Mouse (Mus musculus) limb, embryonic 15.5 days (tissue): ENCODE data around the gene Cbl. TPM values are rescaled to one million over a fixed set of nuclear protein-coding genes. Genes with fewer than 3 reads are reported as not detected.

ENCODE experiments used
- ATAC-seq: fragments of 200-750 bp; cut with Nextera tagmentation; 2 replicates; pipeline ENCODE4 v1.8.0; 2017; ENCODE audit warnings: low read depth, moderate TSS enrichment; ENCODE audit not compliant: insufficient number of reproducible peaks, low FRiP score, low TSS enrichment
- H3K27ac ChIP-seq: fragments of 300-500 bp; sonication (generic); 2 replicates; pipeline ENCODE4 v1.5.1; 2015; ENCODE audit warnings: moderate library complexity, mild to moderate bottlenecking, inconsistent platforms
- H3K27me3 ChIP-seq: fragments of 300-500 bp; sonication (generic); 2 replicates; pipeline ENCODE4 v1.6.1; 2015; ENCODE audit warnings: inconsistent platforms
- H3K36me3 ChIP-seq: fragments of 300-500 bp; sonication (generic); 2 replicates; pipeline ENCODE4 v1.6.1; 2015; ENCODE audit warnings: inconsistent platforms
- H3K4me1 ChIP-seq: fragments of 300-500 bp; sonication (generic); 2 replicates; pipeline ENCODE4 v1.6.1; 2015; ENCODE audit warnings: inconsistent platforms
- H3K4me2 ChIP-seq: fragments of 300-500 bp; sonication (generic); 2 replicates; pipeline ENCODE4 v1.6.1; 2015; ENCODE audit warnings: mild to moderate bottlenecking, inconsistent platforms
- H3K4me3 ChIP-seq: fragments of 300-500 bp; sonication (generic); 2 replicates; pipeline ENCODE4 v1.5.1; 2015; ENCODE audit warnings: mild to moderate bottlenecking, inconsistent platforms
- H3K9ac ChIP-seq: fragments of 300-500 bp; sonication (generic); 2 replicates; pipeline ENCODE4 v1.6.1; 2015; ENCODE audit warnings: inconsistent platforms
- H3K9me3 ChIP-seq: fragments of 300-500 bp; sonication (generic); 2 replicates; pipeline ENCODE4 v1.6.1; 2016; ENCODE audit warnings: inconsistent platforms
- WGBS: fragments of 180-500 bp; shearing (Covaris S2); methylation state at CpG from one replicate; pipeline ENCODE4 v1.1.7; 2015; 5-methylcytosine and 5-hydroxymethylcytosine counted together
- polyA plus RNA-seq: library from polyadenylated mRNA; unstranded; fragments of >200 nt; fragmentation: Nextera tagmentation; extraction: Ambion mirVana; gene quantifications from 2 replicates; pipeline ENCODE4 v1.2.1, GENCODE M21; 2015

Gene Cbl
- polyA plus RNA-seq, 1 experiment from 2014 or later = 15.6 TPM

DNA sequence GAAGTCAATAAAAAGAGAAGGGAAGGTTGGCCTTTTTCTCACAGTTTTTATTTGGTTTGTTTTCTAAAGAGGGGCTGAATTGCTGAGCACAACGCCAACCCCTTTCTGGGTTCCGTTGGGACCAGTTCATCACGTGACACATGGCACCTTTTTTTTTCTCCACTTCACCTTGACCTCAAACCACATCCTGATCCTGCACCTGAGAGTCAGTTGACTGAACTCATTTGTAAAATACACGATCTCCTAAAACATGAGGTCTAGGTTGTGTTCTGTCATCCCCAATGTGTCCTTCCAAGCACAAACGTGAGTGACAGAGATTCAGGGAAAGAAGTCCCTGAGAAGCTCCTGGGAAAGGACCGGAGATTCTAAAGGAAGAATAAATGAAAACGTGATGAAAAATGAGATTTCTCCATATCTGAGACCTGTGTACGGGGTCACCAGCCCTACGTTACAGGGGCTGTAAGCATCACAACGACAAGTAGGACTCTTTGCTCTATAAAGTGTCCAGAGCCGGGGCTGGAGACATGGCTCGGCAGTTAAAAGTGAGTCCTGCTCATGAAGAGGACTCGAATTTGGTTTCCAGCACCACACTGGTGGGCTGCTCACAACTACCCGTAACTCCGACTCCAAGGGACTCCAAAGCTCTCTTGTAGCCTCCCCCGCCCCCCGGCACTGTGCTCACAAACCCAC lies 4.8 kb upstream of the Cbl start:
- Histone ChIP-seq H3K4me3 (no peak overlapping the region), H3K9me3 (no peaks in the 10 kb centered on the region), H3K27me3 (no peaks in the 10 kb centered on the region), H3K27ac (no peak overlapping the region), H3K4me2 (no peak overlapping the region), H3K9ac (no peak overlapping the region), H3K36me3 (no peaks in the 10 kb centered on the region), H3K4me1 (0 out of 2 replicates have a peak, but pooled peaks cover 6% of the 10 kb centered on the region)
- WGBS = 78% methylated on average over 17 of the region's 17 CpGs
- no peak for ATAC-seq

DNA sequence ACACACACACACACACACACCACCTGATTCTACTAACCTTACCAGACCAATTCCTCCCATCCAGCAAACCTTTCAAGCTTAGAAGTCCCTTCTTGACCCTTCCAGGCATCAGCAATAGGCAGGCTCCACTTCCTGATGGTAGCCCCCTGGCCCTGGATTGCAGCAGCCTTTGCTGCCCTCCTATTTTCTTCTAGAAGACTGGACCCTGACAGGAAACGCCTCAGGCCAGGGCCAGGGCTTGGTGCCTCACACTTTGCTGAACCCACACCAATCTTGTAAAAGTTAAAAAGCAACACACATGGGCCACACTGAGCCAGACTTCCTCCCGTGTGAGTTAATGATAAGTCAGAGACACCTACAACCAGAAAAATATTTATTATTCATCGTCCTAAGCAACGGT lies 3.3 kb upstream of the Cbl start:
- Histone ChIP-seq H3K36me3 (no peaks in the 10 kb centered on the region), H3K4me3 (no peak overlapping the region), H3K27me3 (no peaks in the 10 kb centered on the region), H3K9ac (no peak overlapping the region), H3K27ac (no peak overlapping the region), H3K4me2 (no peak overlapping the region), H3K4me1 (peaks cover 13% of the 10 kb centered on the region), H3K9me3 (no peaks in the 10 kb centered on the region)
- WGBS = 46% methylated on average over 4 of the region's 4 CpGs
- no peak for ATAC-seq

DNA sequence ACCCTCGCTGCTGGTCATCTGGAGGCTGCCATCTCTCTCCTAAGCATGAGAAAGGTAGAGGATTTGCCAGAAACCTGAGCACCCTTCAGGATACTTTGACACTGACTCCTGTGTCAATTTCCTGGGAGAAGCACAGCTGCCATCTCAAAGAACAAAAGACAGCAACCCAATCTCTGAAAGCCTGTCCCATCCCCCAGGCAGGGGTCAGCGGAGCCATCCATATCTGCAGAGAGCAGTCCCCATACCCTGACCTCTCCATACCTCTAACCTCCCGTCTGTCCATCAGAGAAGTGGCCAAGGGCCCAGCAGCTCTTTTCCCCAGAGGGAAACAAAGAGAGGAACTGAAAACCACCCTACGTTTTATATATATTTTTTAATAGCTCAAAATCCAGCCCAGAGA lies 2.8 kb upstream of the Cbl start:
- Histone ChIP-seq H3K27ac (no peak overlapping the region), H3K9ac (no peak overlapping the region), H3K36me3 (no peaks in the 10 kb centered on the region), H3K27me3 (no peaks in the 10 kb centered on the region), H3K9me3 (no peaks in the 10 kb centered on the region), H3K4me2 (no peak overlapping the region), H3K4me3 (no peak overlapping the region), H3K4me1 (peaks cover 18% of the 10 kb centered on the region)
- 55% methylated on average over 4 of the region's 4 CpGs for WGBS
- no peak for ATAC-seq

DNA sequence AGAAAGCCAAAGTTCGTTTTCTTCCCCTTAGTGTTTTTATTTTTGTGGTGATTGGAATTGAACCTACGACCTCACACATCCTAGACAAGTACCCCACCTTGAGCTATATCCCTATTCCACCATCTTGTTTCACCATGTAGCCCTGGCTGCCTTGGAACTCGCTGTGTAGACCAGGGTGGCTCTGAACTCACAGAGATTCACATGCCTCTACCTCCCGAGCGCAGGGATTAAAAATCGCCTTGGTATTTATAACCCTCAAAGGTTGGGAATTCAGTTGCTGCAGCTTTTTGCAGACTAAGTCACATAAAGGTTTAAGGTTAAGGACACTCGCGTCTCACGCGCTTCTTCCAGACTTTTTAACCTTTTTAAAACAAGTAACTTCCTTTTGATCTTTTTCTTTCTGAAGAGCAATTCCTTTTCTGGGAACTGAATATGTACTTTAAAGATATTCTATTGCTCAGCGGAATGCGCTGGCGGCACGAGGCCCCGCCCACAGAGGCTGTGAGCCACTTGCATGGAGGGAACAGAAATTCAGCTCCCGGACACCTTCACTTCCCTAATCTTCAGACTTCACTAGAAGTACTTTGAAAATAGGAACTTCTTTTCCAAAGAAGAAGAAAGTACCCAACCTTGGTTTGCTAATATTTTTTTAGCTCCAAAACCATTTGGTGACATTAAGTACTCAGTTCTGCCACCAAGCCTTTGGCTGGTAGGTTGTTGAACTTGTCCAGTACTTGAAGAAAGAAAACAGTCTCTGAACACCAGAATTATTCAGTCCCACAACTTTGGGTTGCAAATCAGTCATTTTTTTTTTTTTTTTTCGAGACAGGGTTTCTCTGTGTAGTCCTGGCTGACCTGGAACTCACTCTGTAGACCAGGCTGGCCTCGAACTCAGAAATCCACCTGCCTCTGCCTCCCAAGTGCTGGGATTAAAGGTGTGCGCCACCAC lies 904 bp upstream of the Cbl start:
- H3K36me3 ChIP-seq = no peaks in the 10 kb centered on the region
- no peak for ATAC-seq
- peak overlapping the region; percentile 94 for H3K4me3 ChIP-seq
- H3K4me1 ChIP-seq = peaks cover 22% of the 10 kb centered on the region
- peak overlapping the region; percentile 68 for H3K27ac ChIP-seq
- WGBS = 21% methylated on average over 19 of the region's 19 CpGs
- H3K4me2 ChIP-seq = peak overlapping the region; percentile 59
- H3K27me3 ChIP-seq = no peaks in the 10 kb centered on the region
- H3K9ac ChIP-seq = no peak overlapping the region
- no peaks in the 10 kb centered on the region for H3K9me3 ChIP-seq

DNA sequence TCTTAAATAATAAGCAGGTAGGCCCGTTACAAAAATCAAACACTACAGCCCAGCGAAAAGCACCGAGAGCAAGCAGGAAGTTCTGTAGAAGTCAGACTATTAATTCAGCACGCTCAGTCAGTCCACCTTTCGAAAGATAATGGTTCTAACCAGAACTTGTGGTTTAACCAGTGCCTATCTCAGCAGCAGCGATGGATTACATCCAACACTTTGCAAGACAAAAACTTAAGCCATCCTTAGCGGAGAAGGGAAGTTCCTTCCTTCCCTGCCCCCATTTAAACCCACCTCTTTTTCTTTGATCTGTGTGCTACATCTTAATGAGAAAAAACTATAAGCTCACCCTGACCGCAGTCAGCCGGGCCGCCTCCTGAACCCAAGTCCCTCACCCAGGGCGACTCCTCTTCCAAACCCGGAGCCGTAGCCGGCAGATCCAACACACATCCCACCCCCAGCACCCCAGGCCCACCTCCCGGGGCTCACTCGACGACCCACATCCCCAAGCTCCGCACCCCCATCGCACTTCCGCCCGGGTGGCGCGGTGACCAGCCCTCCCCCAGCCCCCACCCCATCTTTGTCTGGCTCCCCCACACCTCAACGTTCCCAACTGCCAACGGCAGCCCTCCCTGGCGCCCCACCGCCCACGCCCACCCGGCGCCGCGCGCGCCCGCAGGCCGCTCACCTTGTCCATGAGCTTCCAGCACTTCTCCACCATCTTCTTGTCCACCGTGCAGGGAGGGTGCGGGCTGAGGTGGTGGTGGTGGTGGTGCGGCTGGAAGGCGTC lies 638 bp downstream of the Cbl start:
- Histone ChIP-seq H3K9me3 (no peaks in the 10 kb centered on the region), H3K27me3 (no peaks in the 10 kb centered on the region), H3K4me3 (peak overlapping the region; percentile 94), H3K27ac (peak overlapping the region; percentile 96), H3K36me3 (no peaks in the 10 kb centered on the region), H3K4me2 (peak overlapping the region; percentile 59), H3K9ac (peak overlapping the region; percentile 94), H3K4me1 (peaks cover 19% of the 10 kb centered on the region)
- WGBS = under 1% methylated on average over 40 of the region's 40 CpGs
- ATAC-seq = peak; percentile 78

DNA sequence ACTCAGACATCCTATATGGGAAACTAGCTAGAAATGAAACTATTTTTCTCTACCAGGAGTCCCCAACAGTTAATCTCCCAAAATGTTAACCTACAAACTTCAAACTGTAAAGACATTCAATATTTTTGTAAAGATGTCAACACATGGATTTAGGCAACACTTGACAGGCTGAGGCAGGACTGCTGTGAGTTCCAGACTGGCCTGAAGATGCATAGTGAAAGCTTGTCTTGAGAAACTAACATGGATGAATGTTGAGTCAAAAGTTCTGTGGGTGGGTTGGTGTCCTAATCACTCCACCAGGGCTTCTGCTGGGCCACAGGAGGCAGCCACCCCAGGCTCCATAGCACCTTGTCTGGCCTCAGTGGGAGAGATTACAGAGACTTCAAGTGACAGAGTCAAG lies 2.2 kb downstream of the Cbl start:
- Histone ChIP-seq H3K4me3 (peak overlapping the region; percentile 94; the same call in 1 of the 2 replicates), H3K27me3 (no peaks in the 10 kb centered on the region), H3K27ac (no peak overlapping the region), H3K36me3 (no peaks in the 10 kb centered on the region), H3K9me3 (no peaks in the 10 kb centered on the region), H3K9ac (no peak overlapping the region), H3K4me2 (no peak overlapping the region), H3K4me1 (peaks cover 19% of the 10 kb centered on the region)
- no peak for ATAC-seq

DNA sequence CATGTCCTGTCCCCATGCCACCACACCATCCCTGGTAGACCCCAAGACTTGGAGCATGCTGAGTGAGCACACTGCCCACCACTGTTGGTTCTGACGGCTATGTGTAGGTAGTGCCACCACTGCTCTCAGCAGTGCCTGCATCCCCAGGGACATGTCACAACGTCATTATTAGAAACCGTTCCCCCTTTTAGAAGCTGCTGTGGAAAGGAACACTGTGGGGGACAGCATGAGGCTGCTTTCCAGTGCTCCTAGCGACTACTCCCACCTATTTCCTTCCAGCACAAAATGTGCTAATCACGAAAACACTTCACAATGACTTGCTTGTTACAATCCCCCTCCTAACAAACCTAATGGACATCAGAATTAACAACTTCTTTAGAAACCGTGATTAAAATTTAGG lies 7.9 kb downstream of the Cbl start:
- no peaks in the 10 kb centered on the region for H3K9me3 ChIP-seq
- H3K27ac ChIP-seq = no peak overlapping the region
- no peaks in the 10 kb centered on the region for H3K27me3 ChIP-seq
- H3K4me2 ChIP-seq = no peak overlapping the region
- no peak for ATAC-seq
- no peak overlapping the region for H3K9ac ChIP-seq
- H3K4me1 ChIP-seq = 0 out of 2 replicates have a peak, but pooled peaks cover 4% of the 10 kb centered on the region
- no peaks in the 10 kb centered on the region for H3K36me3 ChIP-seq
- WGBS = 58% methylated on average over 6 of the region's 6 CpGs
- H3K4me3 ChIP-seq = no peak overlapping the region

DNA sequence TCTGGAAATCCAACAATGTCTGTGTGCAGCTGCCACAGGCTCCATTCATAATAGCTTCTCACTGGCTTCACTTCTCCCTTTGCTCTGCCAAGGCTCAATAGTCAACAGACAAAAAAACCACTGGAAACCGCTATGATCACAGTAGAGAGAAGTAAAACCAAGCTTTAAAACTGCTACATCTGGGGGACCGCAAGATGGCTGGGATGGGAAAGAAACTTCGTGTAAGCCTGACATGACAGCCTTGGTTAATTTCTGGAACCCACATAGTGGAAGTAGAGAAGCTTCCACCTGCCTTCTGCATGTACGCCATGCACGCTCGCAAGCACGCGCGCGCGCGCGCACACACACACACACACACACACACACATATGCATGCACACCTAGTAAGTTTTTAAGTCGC lies 20.3 kb downstream of the Cbl start:
- ATAC-seq = no peak
- WGBS = 94% methylated on average over 14 of the region's 14 CpGs

DNA sequence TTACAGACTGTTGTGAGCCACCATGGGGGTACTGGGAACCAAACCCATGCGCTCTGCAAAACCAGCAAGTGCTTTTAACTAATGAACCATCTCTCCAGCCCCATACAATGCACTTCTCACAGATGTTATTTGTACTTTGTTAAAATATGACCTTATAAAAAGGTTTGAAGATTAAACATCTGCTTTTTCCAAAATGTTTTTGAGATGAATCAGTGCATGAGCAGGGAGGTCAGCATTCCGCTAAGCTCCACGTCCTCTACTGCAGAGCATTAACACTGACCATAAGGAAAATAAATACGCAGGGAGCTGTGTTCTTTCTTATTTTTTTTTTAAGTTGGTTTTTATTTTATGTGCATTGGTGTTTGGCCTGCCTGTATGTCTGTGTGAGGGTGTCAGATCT lies 21.4 kb downstream of the Cbl start:
- H3K27ac ChIP-seq = no peak overlapping the region
- H3K36me3 ChIP-seq = 0 out of 2 replicates have a peak, but pooled peaks cover 3% of the 10 kb centered on the region
- no peaks in the 10 kb centered on the region for H3K27me3 ChIP-seq
- no peak overlapping the region for H3K4me3 ChIP-seq
- 92% methylated on average over 4 of the region's 4 CpGs for WGBS
- ATAC-seq = no peak
- H3K4me2 ChIP-seq = no peak overlapping the region
- H3K9me3 ChIP-seq = no peaks in the 10 kb centered on the region
- H3K9ac ChIP-seq = no peak overlapping the region
- H3K4me1 ChIP-seq = no peaks in the 10 kb centered on the region

More for the DNA sequence above, 20.3 kb downstream of the Cbl start:
- H3K4me3 ChIP-seq = no peak overlapping the region
- no peaks in the 10 kb centered on the region for H3K27me3 ChIP-seq
- H3K4me1 ChIP-seq = no peaks in the 10 kb centered on the region
- no peak overlapping the region for H3K9ac ChIP-seq
- H3K9me3 ChIP-seq = no peaks in the 10 kb centered on the region
- H3K27ac ChIP-seq = no peak overlapping the region
- no peak overlapping the region for H3K4me2 ChIP-seq
- H3K36me3 ChIP-seq = 0 out of 2 replicates have a peak, but pooled peaks cover 3% of the 10 kb centered on the region

DNA sequence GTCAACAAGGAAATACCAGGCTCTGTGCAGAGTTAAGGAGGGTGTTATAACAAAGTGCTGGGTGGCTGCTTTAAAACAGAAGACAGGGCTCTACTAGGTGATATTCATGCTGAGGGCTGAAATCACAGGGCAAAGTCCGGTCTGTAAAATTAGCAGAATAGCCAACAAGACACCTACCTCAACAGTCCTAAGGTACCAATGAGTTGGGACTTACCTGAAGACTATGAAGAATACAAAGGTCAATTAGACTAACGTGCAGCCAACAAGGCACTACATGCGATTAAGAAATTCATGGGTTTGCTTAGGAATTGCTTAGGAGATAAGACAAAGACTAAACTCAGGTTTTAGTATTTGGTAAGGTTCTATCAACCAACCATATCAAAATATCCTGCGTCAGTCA lies 24.4 kb downstream of the Cbl start:
- H3K9ac ChIP-seq = no peak overlapping the region
- no peak overlapping the region for H3K4me2 ChIP-seq
- H3K4me1 ChIP-seq = no peaks in the 10 kb centered on the region
- H3K27me3 ChIP-seq = no peaks in the 10 kb centered on the region
- 95% methylated on average over 4 of the region's 4 CpGs for WGBS
- H3K27ac ChIP-seq = no peak overlapping the region
- H3K36me3 ChIP-seq = 0 out of 2 replicates have a peak, but pooled peaks cover 3% of the 10 kb centered on the region
- no peaks in the 10 kb centered on the region for H3K9me3 ChIP-seq
- ATAC-seq = no peak
- no peak overlapping the region for H3K4me3 ChIP-seq

DNA sequence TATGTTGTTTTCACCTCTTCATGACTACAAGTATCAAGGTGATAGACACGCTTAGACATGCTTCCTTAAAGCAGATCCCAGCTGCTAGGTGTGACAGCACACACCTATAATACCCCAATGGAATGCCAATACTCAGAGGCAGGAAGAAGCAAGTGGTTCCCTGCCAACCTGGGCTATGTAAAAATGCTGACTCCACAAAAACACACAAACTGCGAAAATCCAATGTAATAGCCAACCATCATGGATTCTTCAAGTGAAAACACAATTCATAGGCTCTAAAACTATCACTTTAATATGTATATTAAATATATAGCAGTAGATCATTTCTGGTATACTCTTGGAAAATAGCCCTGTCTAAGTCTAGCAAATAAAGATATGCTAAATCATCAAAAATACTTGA lies 26.0 kb downstream of the Cbl start:
- Histone ChIP-seq H3K4me3 (no peak overlapping the region), H3K27me3 (no peaks in the 10 kb centered on the region), H3K36me3 (0 out of 2 replicates have a peak, but pooled peaks cover under 1% of the 10 kb centered on the region), H3K4me2 (no peak overlapping the region), H3K4me1 (no peaks in the 10 kb centered on the region), H3K9me3 (no peaks in the 10 kb centered on the region), H3K27ac (no peak overlapping the region), H3K9ac (no peak overlapping the region)
- ATAC-seq = no peak
- 77% methylated on average over 2 of the region's 2 CpGs for WGBS
